Mouse (Mus musculus) erythroblast, embryonic 14.5 days (primary cell): ENCODE data around the gene Aif1.

Experiments used
- GATA1 ChIP-seq: IDR thresholded peaks from 2 replicates; pipeline ENCODE4 v1.6.1; 2012; ENCODE audit warnings: low read length, inconsistent platforms, mixed read lengths
- TAL1 ChIP-seq: IDR thresholded peaks from 3 replicates; pipeline ENCODE4 v1.6.1; 2012; ENCODE audit warnings: low read length, inconsistent platforms, mixed read lengths

DNA sequence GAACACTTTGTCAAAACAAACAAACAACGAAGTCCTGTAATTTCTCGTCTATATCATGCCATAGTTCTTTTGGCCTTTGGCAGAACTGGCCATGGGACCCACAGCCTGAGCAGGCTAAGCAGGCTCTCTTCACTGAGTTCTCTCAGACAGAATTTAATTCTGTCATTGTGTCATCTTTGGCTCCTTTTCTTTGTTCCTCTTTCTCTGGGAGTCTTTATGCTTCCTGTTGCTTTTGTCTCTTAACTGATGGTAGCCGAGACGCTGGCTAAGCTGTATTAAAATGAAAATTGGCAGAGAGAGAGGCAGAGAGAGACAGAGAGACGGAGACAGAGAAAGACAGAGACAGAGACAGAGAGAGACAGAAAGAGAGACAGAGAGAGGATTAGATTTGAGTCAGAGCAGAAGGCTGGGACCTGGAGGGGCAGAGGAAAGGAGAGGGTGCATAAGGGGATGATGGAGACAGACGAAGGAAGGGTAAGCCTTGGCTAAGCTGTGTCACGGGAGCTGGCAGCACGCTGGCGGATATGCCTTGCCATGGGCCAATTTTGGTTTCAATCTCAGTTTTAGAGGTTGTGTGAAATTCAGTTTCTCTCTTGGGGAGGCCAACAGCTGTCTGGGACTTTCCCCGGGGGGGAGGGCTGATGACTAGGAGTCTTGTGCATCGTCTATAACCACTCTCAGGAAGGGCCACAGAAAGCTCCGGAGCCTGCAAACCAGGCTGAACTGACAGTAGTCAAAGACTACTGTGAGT is 34.1 kb upstream of the Aif1 start:
- TF ChIP-seq TAL1 (no peak), GATA1 (no peak)
